Mouse (Mus musculus) liver, embryonic 14.5 days (tissue): ENCODE results near the gene H2al1i. TPM values are rescaled to one million over a fixed set of nuclear protein-coding genes. Genes with fewer than 3 reads are reported as not detected.
"Not testable (repeated sequence)": the region's sequence is repeated elsewhere in the genome, so short reads cannot be mapped to it uniquely, and the experiment has no call there.

Experiments
- ATAC-seq: fragments of 200-750 bp; cut with Nextera tagmentation; 2 replicates; pipeline ENCODE4 v1.8.0; 2017; ENCODE audit warnings: moderate number of reproducible peaks, mild to moderate bottlenecking, moderate library complexity; ENCODE audit not compliant: insufficient read depth
- DNase-seq, 3 experiments: peaks; one replicate each; pipeline ENCODE4 v3.0.0-alpha.2; 2012 to 2013; ENCODE audit warnings: low read depth in 3 of 3, low spot score in 3 of 3
- H3K27ac ChIP-seq: fragments of 300-500 bp; sonication (generic); 2 replicates; pipeline ENCODE4 v1.5.1; 2014; ENCODE audit warnings: moderate library complexity, mild to moderate bottlenecking, control low read depth, inconsistent platforms
- H3K27me3 ChIP-seq: fragments of 300-500 bp; sonication (generic); 2 replicates; pipeline ENCODE4 v1.6.1; 2014; ENCODE audit warnings: mild to moderate bottlenecking, low read length, moderate library complexity; ENCODE audit not compliant: control insufficient read depth, insufficient read depth
- H3K36me3 ChIP-seq: fragments of 300-500 bp; sonication (generic); replicated peaks from 2 replicates; pipeline ENCODE4 v1.6.1; 2014; ENCODE audit warnings: low read depth; ENCODE audit not compliant: control insufficient read depth, insufficient read depth
- H3K4me1 ChIP-seq, 2 experiments: fragments of 200-500 bp in 1 of 2; fragments of 300-500 bp in 1 of 2; sonication (generic) in 1 of 2; replicated peaks; 2 replicates each; pipeline ENCODE4 v1.6.1; 2012 to 2014; ENCODE audit warnings: antibody characterized with exemption in 1 of 2, inconsistent platforms in 1 of 2, low read length in 1 of 2; ENCODE audit not compliant: control insufficient read depth in 2 of 2, insufficient read depth in 2 of 2
- H3K4me2 ChIP-seq: fragments of 300-500 bp; sonication (generic); 2 replicates; pipeline ENCODE4 v1.6.1; 2014; ENCODE audit warnings: low read depth, mild to moderate bottlenecking, control low read depth, moderate library complexity
- H3K4me3 ChIP-seq, 2 experiments: fragments of 200-500 bp in 1 of 2; fragments of 300-500 bp in 1 of 2; sonication (generic) in 1 of 2; 2 replicates each; pipeline ENCODE4 v1.5.1; 2012 to 2014; ENCODE audit warnings: low read depth in 2 of 2, low read length in 2 of 2, mild to moderate bottlenecking in 2 of 2, control low read depth in 1 of 2, inconsistent platforms in 1 of 2, moderate library complexity in 1 of 2; ENCODE audit not compliant: insufficient read depth in 1 of 2
- H3K9ac ChIP-seq: fragments of 300-500 bp; sonication (generic); replicated peaks from 2 replicates; pipeline ENCODE4 v1.6.1; 2014; ENCODE audit warnings: mild to moderate bottlenecking, control low read depth, moderate library complexity
- H3K9me3 ChIP-seq: fragments of 300-500 bp; sonication (generic); 2 replicates; pipeline ENCODE4 v1.6.1; 2016; ENCODE audit warnings: low read length, mixed read lengths; ENCODE audit not compliant: control insufficient read depth
- CTCF ChIP-seq: IDR thresholded peaks from 2 replicates; pipeline ENCODE4 v1.5.1; 2016; ENCODE audit warnings: antibody characterized with exemption, low read depth, control low read depth
- EP300 ChIP-seq: IDR thresholded peaks from 2 replicates; pipeline ENCODE4 v1.6.1; 2016; ENCODE audit warnings: antibody characterized with exemption, low read depth
- WGBS: fragments of 180-500 bp; shearing (Covaris S2); extraction: QIAGEN DNeasy Blood & Tissue Kit; methylation state at CpG from one replicate; pipeline ENCODE4 v1.1.7; 2014; ENCODE audit not compliant: insufficient replicate concordance; 5-methylcytosine and 5-hydroxymethylcytosine counted together
- polyA plus RNA-seq, 2 experiments: library from polyadenylated mRNA; depleted of rRNA in 1 of 2; stranded (reverse) in 1 of 2; unstranded in 1 of 2; fragments of >200 nt; fragmentation: Nextera tagmentation in 1 of 2; extraction: Ambion mirVana in 1 of 2; gene quantifications; 2 replicates each; pipeline versions ENCODE4 v1.2.1 to v1.2.3; 2012 to 2014

H2al1i gene
- not detected in 2 replicates for polyA plus RNA-seq (2012; rRNA removed)
- polyA plus RNA-seq (2014; fragmentation: Nextera tagmentation; extraction: Ambion mirVana), result not detected in 2 replicates

DNA sequence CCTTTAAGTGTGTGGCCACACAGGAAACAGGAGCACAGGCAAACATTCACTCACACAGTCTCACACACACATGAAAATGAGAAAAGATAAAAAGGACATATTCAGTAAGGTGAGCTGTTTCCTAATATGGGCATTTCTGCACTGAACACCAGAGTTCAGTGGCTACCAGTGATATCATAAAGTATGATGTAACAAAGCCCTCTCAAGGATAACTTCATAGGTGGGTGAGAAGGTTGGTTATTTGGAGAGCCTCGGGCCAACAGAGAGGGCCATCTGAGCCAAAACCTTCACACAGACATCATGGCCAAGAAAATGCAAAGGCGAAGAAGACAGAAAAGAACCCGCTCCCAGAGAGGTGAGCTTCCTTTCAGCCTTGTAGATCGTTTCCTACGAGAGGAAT lies at the start of gene H2al1i:
TSS of gene H2al1i (plus strand) at position 301 of the 400 bp plus-strand sequence.
- H3K9ac ChIP-seq, DNase-seq, H3K36me3 ChIP-seq, H3K9me3 ChIP-seq, H3K4me3 ChIP-seq, H3K27ac ChIP-seq, ATAC-seq, H3K4me1 ChIP-seq, H3K27me3 ChIP-seq, H3K4me2 ChIP-seq: not testable (repeated sequence)
- no CpG with 5 or more reads among the region's 5 CpGs for WGBS

DNA sequence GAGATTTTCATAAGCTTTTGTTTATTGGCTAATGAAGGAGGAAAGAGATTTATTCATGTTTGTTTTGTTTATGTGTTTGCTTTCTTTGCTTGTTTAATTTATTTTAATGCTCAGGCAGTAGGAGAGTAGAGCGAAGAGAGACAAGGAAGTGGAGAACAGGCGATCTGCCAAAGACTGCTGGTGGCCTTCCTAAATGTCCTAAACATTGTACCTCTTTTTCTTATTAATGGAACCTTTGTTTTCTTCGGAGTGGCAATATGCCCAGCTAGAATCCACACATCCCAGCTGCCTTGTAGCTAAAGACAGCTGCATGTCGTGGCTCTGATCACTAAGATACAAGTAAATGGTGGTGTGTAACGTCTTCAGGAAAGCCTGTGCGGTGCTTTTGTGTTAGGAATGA lies 47.4 kb upstream of the H2al1i start:
- no peak for ATAC-seq
- no peak overlapping the region for H3K27ac ChIP-seq
- H3K27me3 ChIP-seq, result no peaks in the 10 kb centered on the region
- no peak for TF ChIP-seq EP300
- TF ChIP-seq CTCF, result no peak
- no peak overlapping the region for H3K4me3 ChIP-seq
- WGBS, result 50% methylated on average over 6 of the region's 6 CpGs
- H3K36me3 ChIP-seq, result no peaks in the 10 kb centered on the region
- H3K9me3 ChIP-seq, result no peaks in the 10 kb centered on the region
- no peaks in the 10 kb centered on the region for H3K4me1 ChIP-seq
- no peak for DNase-seq
- no peak overlapping the region for H3K4me2 ChIP-seq
- H3K9ac ChIP-seq, result no peak overlapping the region

DNA sequence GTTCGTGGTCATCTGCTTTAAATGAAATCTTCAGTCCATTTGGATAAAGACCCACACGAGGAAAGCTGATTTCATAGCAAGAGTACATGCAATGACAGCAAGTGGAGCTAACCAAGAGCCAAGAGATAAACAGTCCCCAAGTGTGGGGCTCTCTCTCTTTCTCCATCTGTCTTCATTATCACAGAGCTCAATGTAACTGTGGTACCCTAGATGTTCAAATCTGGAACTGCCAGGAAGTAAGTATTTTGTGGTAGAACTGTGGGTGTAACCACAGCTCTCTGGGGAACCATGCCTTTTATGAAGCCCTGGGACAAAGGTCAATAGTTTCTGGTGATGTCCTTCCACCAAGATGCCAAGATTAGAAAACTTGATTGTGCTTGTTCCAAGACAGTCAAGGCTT lies 43.7 kb upstream of the H2al1i start:
- no peaks in the 10 kb centered on the region for H3K9me3 ChIP-seq
- H3K4me3 ChIP-seq, result no peak overlapping the region
- H3K36me3 ChIP-seq, result no peaks in the 10 kb centered on the region
- no peaks in the 10 kb centered on the region for H3K4me1 ChIP-seq
- 34% methylated on average over 2 of the region's 2 CpGs for WGBS
- H3K27ac ChIP-seq, result no peak overlapping the region
- no peak overlapping the region for H3K9ac ChIP-seq
- ATAC-seq (no peak), DNase-seq (no peak)
- H3K27me3 ChIP-seq, result no peaks in the 10 kb centered on the region
- TF ChIP-seq EP300 (no peak), CTCF (no peak)
- no peak overlapping the region for H3K4me2 ChIP-seq

DNA sequence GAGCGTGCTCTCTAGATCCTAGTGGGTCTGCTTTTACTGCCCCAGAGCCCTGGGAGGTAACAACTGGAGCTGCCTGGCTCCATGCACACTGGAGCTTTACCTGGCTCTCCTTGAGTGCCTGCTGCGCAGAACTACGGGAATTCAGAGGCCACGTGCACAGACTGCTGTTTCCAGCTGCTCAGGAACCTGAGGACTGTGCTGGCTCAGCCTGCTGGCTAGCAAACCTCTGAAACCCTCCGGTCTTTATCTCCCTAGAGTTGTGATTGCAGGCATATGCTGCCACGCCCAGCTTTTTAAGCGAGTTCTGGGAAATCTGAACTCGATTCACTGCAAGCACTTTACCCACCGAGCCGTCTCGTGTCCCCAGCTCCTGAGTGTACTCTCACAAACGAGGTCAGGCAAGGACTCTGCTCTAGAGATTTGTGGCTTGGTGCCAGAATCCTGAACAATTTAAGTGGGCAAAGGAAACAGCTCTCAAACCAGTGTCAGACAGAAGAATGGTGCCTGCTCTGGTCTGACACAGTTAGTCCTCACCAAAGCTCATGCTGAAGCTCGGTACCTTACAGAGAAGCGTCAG lies 36.1 kb upstream of the H2al1i start:
- H3K9ac ChIP-seq, result no peak overlapping the region
- H3K36me3 ChIP-seq, result no peaks in the 10 kb centered on the region
- no peak for DNase-seq
- no peak for ATAC-seq
- no peak overlapping the region for H3K4me3 ChIP-seq
- 44% methylated on average over 14 of the region's 14 CpGs for WGBS
- H3K9me3 ChIP-seq, result no peaks in the 10 kb centered on the region
- no peak for TF ChIP-seq EP300
- no peak for TF ChIP-seq CTCF
- H3K4me1 ChIP-seq, result no peaks in the 10 kb centered on the region
- H3K27ac ChIP-seq, result no peak overlapping the region
- no peaks in the 10 kb centered on the region for H3K27me3 ChIP-seq
- no peak overlapping the region for H3K4me2 ChIP-seq

DNA sequence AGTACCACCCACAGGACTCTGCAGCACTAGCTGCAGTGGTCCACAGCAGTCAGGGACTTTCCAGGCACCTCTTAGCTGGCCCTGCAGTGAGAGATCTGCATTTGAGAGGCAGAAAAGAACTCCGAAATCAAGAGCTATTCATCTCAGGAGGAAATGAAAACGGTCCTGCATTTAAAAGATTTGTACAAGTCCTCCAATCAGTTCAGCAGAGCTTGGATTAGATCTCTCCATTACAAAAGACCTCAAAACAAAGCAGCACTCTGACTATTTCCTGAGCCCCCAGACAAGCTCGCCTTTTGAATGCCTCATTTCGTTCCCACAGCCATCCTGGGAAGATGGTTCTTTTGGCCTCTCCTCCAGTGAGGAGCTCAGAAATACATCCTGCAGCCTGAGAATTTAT lies 35.2 kb upstream of the H2al1i start:
- Histone ChIP-seq H3K36me3 (no peaks in the 10 kb centered on the region), H3K4me2 (no peak overlapping the region), H3K27me3 (no peaks in the 10 kb centered on the region), H3K9me3 (no peaks in the 10 kb centered on the region), H3K4me3 (no peak overlapping the region), H3K4me1 (no peaks in the 10 kb centered on the region), H3K9ac (no peak overlapping the region), H3K27ac (no peak overlapping the region)
- no peak for TF ChIP-seq CTCF
- no peak for TF ChIP-seq EP300
- DNase-seq (no peak), ATAC-seq (no peak)
- 32% methylated on average over 4 of the region's 4 CpGs for WGBS

DNA sequence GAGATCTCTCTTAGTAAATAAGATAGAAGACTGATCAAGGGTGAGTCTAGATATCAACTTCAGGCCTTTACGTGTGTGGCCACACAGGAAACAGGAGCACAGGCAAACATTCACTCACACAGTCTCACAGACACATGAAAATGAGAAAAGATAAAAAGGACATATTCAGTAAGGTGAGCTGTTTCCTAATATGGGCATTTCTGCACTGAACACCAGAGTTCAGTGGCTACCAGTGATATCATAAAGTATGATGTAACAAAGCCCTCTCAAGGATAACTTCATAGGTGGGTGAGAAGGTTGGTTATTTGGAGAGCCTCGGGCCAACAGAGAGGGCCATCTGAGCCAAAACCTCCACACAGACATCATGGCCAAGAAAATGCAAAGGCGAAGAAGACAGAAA lies 25.5 kb upstream of the H2al1i start, which contains the start of gene H2al1a:
TSS of gene H2al1a (plus strand) at position 301 of the 400 bp plus-strand sequence.
- not testable (repeated sequence) for H3K36me3 ChIP-seq, H3K4me2 ChIP-seq, H3K4me1 ChIP-seq, H3K9ac ChIP-seq, ATAC-seq, H3K27me3 ChIP-seq, DNase-seq, H3K9me3 ChIP-seq, H3K4me3 ChIP-seq, H3K27ac ChIP-seq
- no CpG with 5 or more reads among the region's 3 CpGs for WGBS

DNA sequence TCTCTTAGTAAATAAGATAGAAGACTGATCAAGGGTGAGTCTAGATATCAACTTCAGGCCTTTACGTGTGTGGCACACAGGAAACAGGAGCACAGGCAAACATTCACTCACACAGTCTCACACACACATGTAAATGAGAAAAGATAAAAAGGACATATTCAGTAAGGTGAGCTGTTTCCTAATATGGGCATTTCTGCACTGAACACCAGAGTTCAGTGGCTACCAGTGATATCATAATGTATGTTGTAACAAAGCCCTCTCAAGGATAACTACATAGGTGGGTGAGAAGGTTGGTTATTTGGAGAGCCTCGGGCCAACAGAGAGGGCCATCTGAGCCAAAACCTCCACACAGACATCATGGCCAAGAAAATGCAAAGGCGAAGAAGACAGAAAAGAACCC lies 22.3 kb upstream of the H2al1i start, which contains the start of gene H2al1b:
TSS of gene H2al1b (plus strand) at position 301 of the 400 bp plus-strand sequence.
- H3K27me3 ChIP-seq, H3K9me3 ChIP-seq, DNase-seq, H3K4me2 ChIP-seq, H3K36me3 ChIP-seq, H3K27ac ChIP-seq, H3K4me3 ChIP-seq, H3K9ac ChIP-seq, H3K4me1 ChIP-seq, ATAC-seq: not testable (repeated sequence)
- 81% methylated on average over 1 of the region's 3 CpGs for WGBS

DNA sequence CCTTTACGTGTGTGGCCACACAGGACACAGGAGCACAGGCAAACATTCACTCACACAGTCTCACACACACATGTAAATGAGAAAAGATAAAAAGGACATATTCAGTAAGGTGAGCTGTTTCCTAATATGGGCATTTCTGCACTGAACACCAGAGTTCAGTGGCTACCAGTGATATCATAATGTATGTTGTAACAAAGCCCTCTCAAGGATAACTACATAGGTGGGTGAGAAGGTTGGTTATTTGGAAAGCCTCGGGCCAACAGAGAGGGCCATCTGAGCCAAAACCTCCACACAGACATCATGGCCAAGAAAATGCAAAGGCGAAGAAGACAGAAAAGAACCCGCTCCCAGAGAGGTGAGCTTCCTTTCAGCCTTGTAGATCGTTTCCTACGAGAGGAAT lies 19.1 kb upstream of the H2al1i start, which contains the start of gene H2al1c:
TSS of gene H2al1c (plus strand) at position 301 of the 400 bp plus-strand sequence.
- H3K9me3 ChIP-seq, DNase-seq, H3K4me3 ChIP-seq, ATAC-seq, H3K36me3 ChIP-seq, H3K27ac ChIP-seq, H3K27me3 ChIP-seq, H3K9ac ChIP-seq, H3K4me1 ChIP-seq, H3K4me2 ChIP-seq: not testable (repeated sequence)
- WGBS, result 55% methylated on average over 1 of the region's 6 CpGs
